Mouse (Mus musculus): ENCODE measurements around the gene Gm6034.
A peak's percentile ranks its signal among the peaks of the same experiment; 100 is the strongest.
"Not testable (repeated sequence)": the region's sequence is repeated elsewhere in the genome, so short reads cannot be mapped to it uniquely, and the experiment has no call there.

The Gm6034 gene

DNA sequence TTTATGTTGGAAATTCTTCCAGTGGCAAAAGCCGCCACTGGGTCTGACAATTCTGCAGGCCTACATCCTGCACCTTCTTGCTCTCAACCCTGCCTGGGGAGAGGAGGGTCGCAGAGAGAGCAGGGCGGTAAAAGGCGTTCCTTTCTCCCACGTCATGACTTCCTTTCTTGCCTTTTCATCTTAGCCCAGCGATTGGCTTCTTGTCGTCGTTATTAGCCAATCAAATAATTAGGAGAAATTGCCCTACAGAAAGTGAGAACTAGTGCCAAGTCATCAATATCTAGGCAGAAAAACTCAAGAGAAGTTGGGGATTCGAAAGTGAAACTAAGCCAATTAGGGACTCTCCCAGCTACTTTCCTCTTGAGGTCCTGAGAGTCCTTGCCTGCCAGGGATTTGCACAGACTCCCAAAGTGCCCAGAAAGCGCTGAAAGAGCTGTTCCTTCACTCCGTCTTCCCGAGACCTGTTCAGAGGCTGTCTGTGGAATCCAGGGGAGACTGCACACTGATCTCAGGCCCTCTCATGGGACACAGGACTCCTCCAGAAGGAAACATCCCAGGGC is at the start of gene Gm6034, which contains the start of gene H2-T22:
TSS of gene Gm6034 (plus strand) at position 352 of the 560 bp plus-strand sequence.
TSS of gene H2-T22 (minus strand) at position 138 of the 560 bp plus-strand sequence.
- DNase-seq (ENCODE audit: low read depth in 2 of 2, low spot score in 2 of 2): peak; percentile 73 to 85

DNA sequence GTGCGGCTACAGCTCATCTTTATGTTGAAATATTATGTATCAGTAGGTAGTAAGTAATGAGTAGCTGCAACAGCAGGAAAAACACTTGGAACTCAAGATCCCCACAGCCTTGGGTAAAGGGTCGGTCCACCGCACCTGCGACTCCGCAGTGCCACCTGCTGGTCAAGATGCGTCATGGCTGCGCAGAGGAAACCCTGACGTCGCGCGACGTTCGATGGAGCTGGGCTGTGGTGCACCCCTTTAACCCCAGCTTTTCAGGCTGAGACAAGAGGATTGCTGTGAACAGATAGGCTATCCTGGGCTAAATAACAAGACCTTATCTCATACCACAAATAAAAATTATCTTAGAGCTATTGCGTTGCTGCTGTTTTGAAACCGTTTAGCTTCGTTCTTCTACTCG is 49.1 kb upstream of the Gm6034 start:
- DNase-seq (ENCODE audit: low read depth in 2 of 2, low spot score in 2 of 2): peak; percentile 81 to 84

DNA sequence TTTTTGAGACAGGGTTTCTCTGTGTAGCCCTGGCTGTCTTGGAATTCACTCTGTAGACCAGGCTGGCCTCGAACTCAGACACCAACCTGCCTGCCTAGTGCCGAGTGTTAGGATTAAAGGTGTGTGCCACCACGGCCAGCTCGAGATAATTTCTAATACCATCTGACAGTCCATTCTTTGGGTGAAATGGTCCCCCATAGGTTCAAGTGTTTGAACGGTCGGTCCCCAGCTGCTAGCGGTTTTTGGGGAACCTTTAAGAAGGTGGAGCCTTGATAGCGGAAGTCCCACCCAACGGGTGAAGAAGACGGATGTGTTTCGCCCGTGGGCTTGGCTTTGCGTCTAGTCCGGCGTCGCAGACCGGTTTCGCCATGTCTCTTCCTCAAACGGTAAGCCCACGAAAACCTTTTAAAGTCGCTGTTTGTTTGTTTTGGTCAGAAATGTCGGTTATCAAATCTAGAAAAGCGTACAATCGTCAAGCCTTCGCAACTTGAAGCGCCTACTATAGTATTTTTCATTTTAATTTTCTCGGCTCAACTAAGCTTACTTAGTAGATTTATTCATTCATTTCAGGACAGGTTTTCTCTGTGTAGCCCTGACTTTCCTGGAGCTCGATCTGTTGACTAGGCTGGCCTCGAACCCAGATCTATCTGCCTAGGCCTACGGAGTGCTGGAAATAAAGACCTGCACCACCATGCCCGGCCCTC is 48.4 kb upstream of the Gm6034 start:
- peak; percentile 37 to 57 for DNase-seq (ENCODE audit: low read depth in 2 of 2, low spot score in 2 of 2)

DNA sequence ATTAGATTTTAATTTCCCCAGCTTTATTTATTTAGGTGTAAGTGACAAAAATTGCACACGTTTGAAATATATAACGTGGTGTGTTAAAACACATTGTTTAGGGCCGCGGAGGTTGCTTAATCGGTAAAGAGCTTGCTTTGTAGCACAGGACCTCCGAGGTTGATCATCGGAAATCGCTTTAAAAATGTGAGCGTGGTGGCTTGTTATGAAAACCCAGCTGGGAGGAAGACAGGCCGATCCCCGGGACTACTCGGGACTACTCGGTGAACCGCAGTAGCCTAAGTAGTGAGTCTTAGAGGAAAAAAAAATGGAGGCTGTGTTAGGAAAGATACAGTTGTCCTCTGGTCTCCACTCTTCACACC is 47.9 kb upstream of the Gm6034 start:
- DNase-seq (ENCODE audit: low read depth in 2 of 2, low spot score in 2 of 2): no peak

DNA sequence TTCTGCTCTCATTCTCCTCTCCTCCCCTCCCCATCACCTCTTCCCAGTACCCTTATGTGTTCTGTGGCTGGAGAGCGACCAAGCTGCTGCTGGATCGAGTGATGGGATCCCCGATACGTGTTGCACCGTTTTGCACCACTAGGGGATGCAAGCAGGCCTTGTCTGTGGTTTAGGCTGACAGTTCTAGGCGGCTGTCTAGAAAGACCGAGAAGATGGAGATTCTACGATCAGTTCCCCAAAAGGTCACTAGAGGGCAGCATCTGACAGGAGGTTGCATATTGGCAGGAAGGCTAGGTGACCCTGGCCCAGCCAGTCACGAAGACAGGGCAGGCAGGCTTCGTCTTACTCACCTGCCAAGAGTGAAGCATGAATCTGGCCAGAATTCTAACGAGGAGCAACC is 45.8 kb upstream of the Gm6034 start:
- DNase-seq (ENCODE audit: low read depth in 2 of 2, low spot score in 2 of 2): peak; percentile 99

DNA sequence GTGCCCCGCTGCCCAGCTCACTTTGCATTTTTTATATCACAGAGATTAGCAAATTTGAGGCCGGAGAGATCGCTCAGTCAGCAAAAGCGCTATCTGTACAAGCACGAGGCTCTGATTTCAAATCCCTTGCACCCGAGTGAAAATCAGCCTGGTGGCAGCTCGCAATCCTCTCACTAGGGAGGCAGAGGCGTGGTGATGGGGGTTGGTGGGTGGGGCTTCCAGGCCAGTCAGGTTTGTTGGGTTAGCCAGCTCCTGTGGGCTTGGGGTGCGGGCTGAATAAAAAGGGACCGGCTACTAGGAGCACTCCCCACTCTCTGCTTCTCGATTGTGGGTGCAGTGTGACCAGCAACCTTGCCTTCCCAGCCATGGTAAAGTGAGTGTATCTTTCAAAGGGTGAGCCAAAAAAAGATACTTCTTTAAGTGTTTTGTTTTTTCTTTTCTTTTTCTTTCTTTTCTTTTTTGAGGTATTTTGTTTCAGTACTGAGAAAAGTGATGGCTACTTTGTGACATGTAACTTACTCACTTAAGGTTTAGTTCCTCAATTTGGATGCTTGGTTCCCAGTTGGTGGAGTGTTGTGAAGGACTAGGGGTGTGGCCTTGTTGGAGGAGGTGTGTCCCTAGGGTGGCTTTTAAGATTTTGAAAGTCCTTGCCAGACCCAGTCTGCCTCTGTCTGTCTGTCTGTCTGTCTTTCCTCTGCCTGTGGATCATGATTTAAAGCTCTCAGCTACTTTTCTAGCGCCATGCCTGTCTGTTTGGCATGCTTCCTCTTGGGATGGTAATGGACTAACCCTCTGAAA is 44.8 kb upstream of the Gm6034 start:
- no peak for DNase-seq (ENCODE audit: low read depth in 2 of 2, low spot score in 2 of 2)

DNA sequence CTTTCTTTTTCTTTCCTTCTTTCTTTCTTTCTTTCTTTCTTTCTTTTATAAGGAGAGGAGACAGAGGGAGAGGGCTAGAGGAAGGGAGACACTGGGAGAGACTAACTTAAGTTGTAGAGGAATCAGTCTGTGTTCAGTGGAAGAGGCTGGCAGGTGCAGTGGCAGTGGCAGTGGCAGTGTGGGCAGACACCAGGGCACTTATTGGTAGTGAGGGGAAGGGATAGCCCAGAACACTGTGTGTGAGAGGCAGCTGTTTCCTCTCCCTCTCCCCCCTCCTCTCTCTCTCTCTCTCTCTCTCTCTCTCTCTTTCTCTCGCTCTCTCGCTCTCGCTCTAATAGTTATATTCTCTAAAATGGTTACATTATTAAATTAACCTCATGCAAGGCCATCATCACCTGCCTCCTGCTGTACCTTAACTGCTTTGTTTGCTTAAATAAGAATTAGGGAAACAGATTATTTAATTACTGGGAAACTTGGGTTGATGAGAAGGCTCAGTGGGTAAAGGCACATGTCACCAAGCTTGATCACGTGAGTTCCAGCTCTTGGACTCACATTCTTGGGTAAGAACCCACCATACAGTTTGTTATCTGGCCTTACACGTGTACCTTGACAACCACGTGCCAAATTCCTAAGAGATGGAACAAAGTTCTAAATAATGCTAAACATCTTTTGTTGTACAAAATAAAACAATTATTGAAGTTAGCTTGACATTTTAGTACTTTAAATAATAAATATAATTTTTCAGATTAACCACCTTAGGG is 44.0 kb upstream of the Gm6034 start:
- DNase-seq (ENCODE audit: low read depth in 2 of 2, low spot score in 2 of 2): no peak

DNA sequence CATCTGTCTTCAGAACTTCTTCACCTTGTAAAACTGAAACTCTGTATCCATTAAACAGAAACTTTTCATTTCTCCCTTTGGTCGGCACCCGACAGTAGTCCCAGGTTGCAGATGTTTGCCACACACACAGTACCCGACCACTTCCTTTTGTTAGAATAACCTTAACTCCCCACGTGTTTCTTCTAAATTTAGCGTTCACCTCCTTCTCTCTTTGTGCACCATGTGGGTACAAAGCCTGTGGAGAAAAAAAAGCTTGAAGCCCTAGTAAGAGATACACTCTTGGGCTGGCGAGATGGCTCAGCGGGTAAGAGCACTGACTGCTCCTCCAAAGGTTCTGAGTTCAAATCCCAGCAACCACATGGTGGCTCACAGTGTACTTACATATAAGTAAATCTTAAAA is 43.4 kb upstream of the Gm6034 start:
- DNase-seq (ENCODE audit: low read depth in 2 of 2, low spot score in 2 of 2): peak; percentile 91 to 92

DNA sequence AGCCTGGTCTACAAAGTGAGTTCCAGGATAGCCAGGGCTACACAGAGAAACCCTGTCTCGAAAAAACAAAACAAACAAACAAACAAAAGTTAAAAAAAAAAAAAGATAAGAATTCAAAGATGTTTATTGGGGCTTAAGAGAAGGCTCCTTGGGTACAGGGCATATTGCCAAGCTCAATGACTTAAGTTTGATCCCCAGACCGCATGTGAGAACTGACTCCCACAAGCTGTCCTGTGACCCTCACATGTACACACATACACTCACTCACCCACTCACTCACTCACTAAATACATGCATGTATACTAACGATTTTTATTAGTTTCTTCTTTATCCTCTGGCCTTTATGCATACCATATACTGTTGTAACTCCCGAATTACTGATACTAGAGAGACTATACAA is 42.4 kb upstream of the Gm6034 start:
- no peak for DNase-seq (ENCODE audit: low read depth in 2 of 2, low spot score in 2 of 2)

DNA sequence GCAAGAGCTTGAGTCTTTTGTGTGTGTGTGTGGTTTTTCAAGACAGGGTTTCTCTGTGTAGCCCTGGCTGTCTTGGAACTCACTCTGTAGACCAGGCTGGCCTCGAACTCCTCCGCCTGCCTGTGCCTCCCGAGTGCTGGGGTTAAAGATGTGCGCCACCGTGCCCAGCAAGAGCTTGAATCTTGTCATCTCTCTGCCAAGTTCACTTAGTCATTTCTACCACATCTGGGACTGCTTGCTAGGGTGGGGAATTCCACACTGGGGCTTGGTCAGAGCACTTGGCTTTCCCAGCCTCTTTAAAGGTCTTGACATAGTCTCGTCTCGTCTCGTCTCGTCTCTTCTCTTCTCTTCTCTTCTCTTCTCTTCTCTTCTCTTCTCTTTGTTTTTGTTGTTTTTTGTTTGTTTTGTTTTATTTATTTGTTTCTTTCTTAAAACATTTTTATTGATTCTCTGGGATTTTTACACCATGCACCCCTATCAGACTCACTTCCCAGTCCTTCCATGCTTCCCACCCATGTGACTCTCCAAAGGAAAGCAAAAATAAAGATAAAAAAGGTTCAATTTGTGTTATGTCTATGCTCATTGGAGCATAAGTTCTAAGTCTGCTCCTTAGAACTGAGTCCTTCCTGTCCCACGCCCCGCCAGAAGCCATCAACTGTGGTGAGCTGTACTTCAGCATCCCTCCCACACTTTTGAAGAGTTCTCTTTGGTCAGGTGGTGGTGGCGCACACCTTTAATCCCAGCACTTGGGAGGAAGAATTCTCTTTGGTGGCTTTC is 41.5 kb upstream of the Gm6034 start:
- DNase-seq (ENCODE audit: low read depth in 2 of 2, low spot score in 2 of 2): peak; percentile 20 to 33

DNA sequence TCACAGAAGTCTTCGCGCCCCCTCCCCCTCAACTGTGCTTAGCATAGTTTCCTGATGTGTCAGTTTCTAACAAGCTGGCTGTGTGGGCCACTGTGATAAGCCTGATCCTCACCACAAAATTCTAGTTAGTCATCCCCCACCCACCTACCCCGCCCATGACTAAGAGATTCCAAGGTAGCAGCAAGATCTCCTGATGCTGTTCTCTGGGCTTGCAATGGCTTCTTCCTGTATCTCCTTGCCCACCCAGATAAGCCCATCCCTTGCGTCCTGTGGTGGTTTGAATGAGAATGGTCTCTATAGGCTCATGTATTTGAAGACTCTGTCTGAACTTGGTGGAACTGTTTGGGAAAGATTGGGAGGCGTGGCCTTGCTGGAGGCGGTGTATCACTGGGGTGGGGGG is 40.8 kb upstream of the Gm6034 start:
- DNase-seq (ENCODE audit: low read depth in 2 of 2, low spot score in 2 of 2): no peak

DNA sequence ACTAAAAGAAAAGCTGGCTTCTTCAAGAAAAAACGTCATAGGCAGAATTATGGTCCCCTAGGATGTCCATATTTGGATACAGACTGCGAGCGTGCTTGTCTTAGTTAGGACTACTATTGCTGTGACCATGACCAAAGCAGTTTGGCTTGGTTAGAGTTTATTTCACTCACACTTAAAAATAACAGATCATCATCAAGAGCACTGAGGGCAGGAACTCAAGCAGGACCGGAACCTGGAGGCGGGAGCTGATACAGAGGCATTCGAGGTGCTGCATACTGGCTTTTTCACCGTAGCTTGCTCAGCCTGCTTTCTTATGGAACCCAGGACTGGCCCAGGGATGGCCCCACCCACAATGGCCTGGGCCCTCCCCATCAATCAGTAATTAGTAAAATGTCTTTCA is 39.4 kb upstream of the Gm6034 start:
- DNase-seq (ENCODE audit: low read depth in 2 of 2, low spot score in 2 of 2): no peak

DNA sequence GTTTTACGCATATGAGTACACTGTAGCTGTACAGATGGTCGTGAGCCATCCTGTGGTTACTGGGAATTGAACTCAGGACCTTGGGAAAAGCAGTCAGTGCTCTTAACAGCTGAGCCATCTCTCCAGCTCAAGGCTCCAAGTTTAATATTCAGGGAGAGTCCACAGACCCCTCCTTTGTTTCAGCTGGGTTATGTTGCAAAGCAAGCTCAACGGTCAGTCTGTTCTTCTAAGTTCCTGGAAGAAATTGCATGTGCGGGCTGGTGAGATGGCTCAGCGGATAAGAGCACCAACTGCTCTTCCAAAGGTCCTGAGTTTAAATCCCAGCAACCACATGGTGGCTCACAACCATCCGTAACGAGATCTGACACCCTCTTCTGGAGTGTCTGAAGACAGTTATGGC is 38.4 kb upstream of the Gm6034 start:
- not testable (repeated sequence) for DNase-seq (ENCODE audit: low read depth in 2 of 2, low spot score in 2 of 2)

DNA sequence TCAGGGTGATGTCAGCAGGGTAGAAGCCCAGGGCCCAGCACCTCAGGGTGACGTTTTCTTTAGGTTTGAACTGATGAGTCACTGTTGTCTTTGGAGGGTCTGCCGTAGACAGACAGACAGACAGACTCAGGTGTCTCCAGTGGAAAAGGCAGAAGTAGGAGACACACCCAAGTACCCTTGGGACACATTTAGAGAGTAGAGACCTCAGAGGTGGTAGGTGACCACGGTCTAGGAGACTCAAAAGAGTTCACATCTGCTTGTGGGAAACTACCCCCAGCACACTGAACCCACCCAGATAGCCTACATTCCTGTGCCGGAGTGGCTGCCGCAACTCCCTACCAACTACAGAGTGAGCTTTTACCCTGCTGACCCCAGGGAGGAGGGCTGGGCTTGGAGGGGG is 27.8 kb upstream of the Gm6034 start:
- no peak for DNase-seq (ENCODE audit: low read depth in 2 of 2, low spot score in 2 of 2)

DNA sequence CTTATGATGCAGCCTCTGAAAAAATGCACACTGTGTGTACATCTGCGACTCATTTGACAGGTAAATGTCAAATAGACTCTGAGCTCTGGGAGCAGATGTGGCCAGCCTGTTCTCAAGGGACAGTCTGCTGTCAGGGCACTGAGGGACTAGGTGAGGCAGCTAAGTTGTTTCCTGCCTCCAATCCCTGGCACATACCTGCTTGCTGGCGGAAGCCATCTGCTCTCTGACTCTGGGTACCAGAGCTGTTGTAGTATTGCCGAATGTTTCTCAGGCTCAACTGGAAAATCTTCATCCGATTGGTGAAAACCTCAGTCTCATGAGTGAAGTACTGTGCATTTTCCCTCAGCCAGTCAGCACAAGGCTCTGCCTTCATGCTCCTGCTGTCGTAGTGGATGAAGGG is 25.7 kb upstream of the Gm6034 start:
- no peak for DNase-seq (ENCODE audit: low read depth in 2 of 2, low spot score in 2 of 2)

DNA sequence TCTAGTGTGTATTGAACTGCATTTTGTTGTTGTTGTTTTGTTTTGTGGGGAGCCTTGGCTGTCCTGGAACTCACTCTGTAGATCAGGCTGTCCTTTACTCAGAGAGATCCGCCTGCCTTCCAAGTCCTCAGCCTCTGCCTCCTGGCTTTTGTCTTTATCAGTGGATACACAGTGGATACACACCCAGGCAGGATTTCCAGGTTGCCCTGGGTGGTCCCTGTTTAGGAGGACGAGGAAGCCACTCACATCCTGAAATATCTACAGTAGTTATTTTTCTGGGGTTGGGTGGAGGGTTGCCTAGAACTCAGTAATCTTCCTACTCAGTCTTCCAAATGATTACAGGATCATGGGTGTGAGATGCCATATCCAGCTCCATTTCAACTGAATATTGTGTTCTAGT is 23.8 kb upstream of the Gm6034 start:
- DNase-seq (ENCODE audit: low read depth in 2 of 2, low spot score in 2 of 2): no peak

DNA sequence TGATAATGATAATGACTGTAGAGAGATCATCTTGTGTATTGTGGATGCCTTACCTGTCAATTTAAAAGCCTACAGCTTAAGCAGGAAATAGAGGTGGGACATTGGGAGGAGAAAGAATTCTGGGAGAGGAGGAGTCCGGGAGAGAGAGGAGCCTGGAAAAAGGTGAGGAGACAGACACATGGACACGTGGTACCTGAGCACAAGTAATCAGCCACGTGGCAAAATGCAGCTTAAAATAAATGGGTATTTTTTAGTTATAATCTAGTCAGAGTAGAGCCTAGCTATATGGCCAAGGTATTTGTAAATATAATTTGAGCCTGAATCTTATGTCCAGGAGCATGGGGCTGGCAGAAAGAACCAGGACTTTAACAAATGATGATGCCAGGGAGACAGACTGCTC is 23.2 kb upstream of the Gm6034 start:
- no peak for DNase-seq (ENCODE audit: low read depth in 2 of 2, low spot score in 2 of 2)

DNA sequence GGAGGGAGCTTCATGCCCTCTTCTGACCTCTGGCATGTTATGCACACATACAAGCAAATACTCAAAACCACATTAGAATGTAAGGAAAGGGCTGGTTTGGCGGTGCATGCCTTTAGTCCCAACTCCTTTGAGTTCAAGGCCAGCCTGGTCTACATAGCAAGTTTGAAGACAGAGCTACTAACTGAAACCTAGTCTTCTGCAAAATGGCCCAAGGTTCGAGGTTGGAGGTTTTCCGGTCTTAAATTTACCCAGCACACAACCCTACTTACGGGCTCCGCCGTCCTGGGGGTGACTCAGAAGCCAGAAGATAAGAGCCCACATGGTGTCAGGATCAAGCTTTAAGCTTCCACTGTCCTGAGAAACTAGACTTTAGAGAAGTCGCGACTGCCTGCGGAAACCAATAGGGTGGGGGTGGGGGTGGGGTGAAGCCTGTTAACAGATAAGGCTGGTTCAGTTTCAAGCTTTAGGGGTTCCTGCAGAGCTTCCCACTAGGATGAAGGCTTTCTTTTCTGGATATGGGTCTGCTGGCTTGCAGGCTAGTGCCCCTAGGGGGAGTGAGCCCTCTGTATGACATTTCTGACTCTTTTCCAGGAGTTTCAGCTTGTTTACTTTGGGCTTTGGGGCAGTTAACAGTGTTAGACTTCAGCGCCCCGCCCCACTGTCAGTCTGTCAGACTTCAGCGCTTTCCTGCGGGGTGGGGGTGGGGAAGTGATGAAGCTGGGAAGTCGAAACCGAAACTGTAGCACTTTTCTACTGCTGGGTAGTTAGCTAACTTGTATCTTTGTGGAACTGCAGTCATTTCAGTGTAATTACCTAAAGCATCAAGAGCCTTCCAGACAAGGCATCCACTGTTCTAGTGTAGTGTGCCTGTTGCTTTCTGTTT is 22.3 kb upstream of the Gm6034 start, which contains the start of gene H2-T24:
TSS of gene H2-T24 (minus strand) at position 370 of the 883 bp plus-strand sequence.
- DNase-seq (ENCODE audit: low read depth in 2 of 2, low spot score in 2 of 2): peak; percentile 59 to 73

DNA sequence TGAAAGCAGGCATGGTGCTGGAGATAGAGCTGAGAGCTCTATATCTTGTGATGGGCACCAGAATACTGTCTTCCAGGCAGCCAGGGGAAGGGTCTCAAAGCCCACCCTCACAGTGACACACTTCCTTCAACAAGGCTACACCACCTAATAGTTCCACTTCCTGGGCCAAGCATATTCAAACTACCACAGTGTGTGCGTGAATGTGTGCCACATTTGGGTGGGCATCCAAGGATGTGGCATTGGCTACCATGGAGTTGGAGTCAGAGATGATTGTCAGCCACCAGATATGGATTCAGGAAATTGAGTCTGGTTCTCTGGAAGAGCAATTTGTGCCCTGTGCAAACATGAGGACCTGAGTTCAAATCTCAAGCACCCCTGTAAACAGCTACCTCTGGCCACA is 21.5 kb upstream of the Gm6034 start:
- DNase-seq (ENCODE audit: low read depth in 2 of 2, low spot score in 2 of 2): no peak

DNA sequence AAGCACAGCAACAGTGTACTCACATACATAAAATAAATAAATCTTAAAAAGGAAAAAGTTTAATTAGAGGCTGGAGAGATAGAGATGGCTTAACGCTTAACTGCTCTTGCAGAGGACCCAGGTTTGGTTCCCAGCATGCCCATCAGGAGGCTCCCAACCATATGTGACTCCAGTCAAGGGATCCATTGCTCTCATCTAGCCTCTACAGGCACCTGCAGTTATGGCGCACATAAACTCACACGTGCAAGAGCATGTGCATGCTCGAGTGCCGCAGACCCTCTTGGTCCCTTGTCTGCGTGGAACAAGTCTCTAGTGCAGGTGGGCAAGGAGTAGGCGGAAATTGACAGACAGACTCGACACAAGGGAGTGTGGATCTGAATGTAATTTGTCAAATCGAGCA is 20.7 kb upstream of the Gm6034 start:
- no peak for DNase-seq (ENCODE audit: low read depth in 2 of 2, low spot score in 2 of 2)
